Mouse (Mus musculus) colon, adult 2 months (tissue): ENCODE results near the gene 4933425L06Rik. TPM values are rescaled to one million over a fixed set of nuclear protein-coding genes. Genes with fewer than 3 reads are reported as not detected.

ENCODE experiments used
- polyA plus RNA-seq: library from polyadenylated mRNA; depleted of rRNA; stranded (reverse); fragments of >200 nt; gene quantifications from 2 replicates; pipeline ENCODE4 v1.2.3, GENCODE M21; 2012; rRNA removed

4933425L06Rik gene
- polyA plus RNA-seq: not detected in 2 replicates

DNA sequence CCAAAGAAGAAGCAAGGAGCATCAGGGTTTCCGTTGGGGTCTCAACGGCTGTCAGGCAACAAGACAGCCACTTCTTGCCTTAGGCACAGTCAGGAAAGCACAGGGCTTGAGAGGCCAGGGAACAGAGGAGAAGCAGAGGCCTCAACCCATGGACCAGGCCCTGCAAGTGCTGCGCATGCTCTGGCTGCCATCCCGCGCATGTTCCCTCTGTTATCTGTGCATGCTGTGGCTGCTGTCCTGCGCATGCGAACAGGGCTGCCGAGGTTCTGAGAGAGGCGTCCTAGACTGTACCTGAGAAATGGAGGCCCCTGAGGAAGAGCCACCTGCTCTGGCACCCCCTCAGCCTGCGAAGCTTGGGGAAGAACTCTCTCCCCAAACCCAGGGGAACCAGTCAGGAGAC, at the start of gene 4933425L06Rik:
Gene 4933425L06Rik, plus strand, starts transcription at position 261 of the 400 bp plus-strand sequence.

GRCm38 (mm10) chr13:105054181-105054940, 27.6 kb upstream of the 4933425L06Rik start, which contains the start of gene Rgs7bp:
Rgs7bp (minus strand) TSS chr13:105054930.

Other genes starting within 250 kb of the 4933425L06Rik start
- gene Shisal2b, start 218.2 kb upstream of the 4933425L06Rik start, polyA plus RNA-seq: not detected in 2 replicates
- 1.2 and 1.5 TPM in 2 replicates for gene Rgs7bp, start 27.2 kb upstream of the 4933425L06Rik start, polyA plus RNA-seq
- gene Rnf180, start 212.7 kb downstream of the 4933425L06Rik start, polyA plus RNA-seq: 1.9 and 2.2 TPM in 2 replicates